Mouse (Mus musculus): ENCODE measurements around the gene Ptprm. TPM values are rescaled to one million over a fixed set of nuclear protein-coding genes. Genes with fewer than 3 reads are reported as not detected.

The Ptprm gene
- polyA plus RNA-seq, 1 experiment from 2014 or later = 19.5 TPM

DNA sequence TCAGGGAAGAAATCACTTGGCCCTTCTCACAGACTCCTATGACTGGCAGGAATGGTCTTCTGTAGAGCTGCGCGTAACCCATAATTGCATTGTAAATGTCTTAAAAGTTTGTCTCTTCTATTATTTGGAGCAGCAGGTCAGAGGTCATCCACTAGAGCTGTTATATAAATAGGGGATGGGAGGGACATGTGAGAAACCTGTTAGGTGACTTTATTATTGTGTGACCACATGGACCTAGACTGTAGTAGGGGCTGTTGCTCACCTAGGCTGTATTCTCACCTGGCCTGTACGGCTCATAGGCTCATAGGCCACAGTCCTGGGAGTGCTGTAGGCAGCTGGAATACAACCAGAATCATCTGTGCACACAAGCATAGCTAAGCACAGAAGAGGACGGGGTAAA, 645.5 kb downstream of the Ptprm start:
- no peak for ATAC-seq (ENCODE audit: insufficient number of reproducible peaks, insufficient read depth, low FRiP score, low read depth)
- Histone ChIP-seq H3K36me3 (ENCODE audit: control insufficient read depth, insufficient read depth, low read length) (no peaks in the 10 kb centered on the region), H3K9me3 (ENCODE audit: control insufficient read depth, low read length) (no peaks in the 10 kb centered on the region), H3K4me2 (ENCODE audit: low read length) (no peak overlapping the region), H3K27me3 (ENCODE audit: control insufficient read depth, insufficient read depth, low read length) (no peaks in the 10 kb centered on the region), H3K4me1 (ENCODE audit: control insufficient read depth in 2 of 2, insufficient read depth in 2 of 2, low read length in 2 of 2) (peaks cover 5 to 7% of the 10 kb centered on the region in 2 experiments; a peak in 2 of 4 replicates), H3K4me3 (ENCODE audit: control insufficient read depth in 1 of 2, insufficient read depth in 1 of 2, low read depth in 1 of 2, low read length in 2 of 2) (no peak overlapping the region), H3K9ac (ENCODE audit: low read length) (no peak overlapping the region), H3K27ac (replicated peaks in 1 of 2; ENCODE audit: control insufficient read depth in 1 of 2, insufficient read depth in 1 of 2, low read depth in 2 of 2, low read length in 2 of 2) (no peak overlapping the region)
- WGBS = 96% methylated on average over 4 of the region's 4 CpGs

DNA sequence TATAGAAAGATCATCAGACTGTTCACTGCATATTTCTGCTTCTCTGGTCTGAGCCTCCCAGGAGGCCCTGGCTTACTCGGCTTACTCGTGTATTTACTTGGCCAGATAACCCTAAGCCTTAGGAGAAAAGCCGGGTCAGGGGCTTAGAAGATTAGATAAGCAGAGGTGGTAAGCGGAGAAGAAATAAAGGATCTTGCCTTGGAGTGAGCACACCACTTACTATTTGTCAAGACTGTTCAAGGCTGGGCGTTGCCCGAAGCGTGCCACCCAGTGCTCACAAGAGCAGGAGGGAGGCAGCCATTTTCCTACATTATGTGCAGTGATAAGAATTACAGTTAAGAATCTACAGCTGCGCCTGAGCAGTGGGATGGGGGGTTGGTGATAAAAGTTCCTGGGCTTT, 646.6 kb downstream of the Ptprm start:
- 12% methylated on average over 8 of the region's 8 CpGs for WGBS
- Histone ChIP-seq H3K9me3 (ENCODE audit: control insufficient read depth, low read length) (no peaks in the 10 kb centered on the region), H3K9ac (ENCODE audit: low read length) (no peak overlapping the region), H3K4me3 (ENCODE audit: control insufficient read depth in 1 of 2, insufficient read depth in 1 of 2, low read depth in 1 of 2, low read length in 2 of 2) (no peak overlapping the region), H3K36me3 (ENCODE audit: control insufficient read depth, insufficient read depth, low read length) (no peaks in the 10 kb centered on the region), H3K27ac (replicated peaks in 1 of 2; ENCODE audit: control insufficient read depth in 1 of 2, insufficient read depth in 1 of 2, low read depth in 2 of 2, low read length in 2 of 2) (no peak overlapping the region), H3K27me3 (ENCODE audit: control insufficient read depth, insufficient read depth, low read length) (no peaks in the 10 kb centered on the region), H3K4me1 (ENCODE audit: control insufficient read depth in 2 of 2, insufficient read depth in 2 of 2, low read length in 2 of 2) (peaks cover 5 to 7% of the 10 kb centered on the region in 2 experiments; a peak in 2 of 4 replicates), H3K4me2 (ENCODE audit: low read length) (no peak overlapping the region)
- ATAC-seq (ENCODE audit: insufficient number of reproducible peaks, insufficient read depth, low FRiP score, low read depth) = no peak

DNA sequence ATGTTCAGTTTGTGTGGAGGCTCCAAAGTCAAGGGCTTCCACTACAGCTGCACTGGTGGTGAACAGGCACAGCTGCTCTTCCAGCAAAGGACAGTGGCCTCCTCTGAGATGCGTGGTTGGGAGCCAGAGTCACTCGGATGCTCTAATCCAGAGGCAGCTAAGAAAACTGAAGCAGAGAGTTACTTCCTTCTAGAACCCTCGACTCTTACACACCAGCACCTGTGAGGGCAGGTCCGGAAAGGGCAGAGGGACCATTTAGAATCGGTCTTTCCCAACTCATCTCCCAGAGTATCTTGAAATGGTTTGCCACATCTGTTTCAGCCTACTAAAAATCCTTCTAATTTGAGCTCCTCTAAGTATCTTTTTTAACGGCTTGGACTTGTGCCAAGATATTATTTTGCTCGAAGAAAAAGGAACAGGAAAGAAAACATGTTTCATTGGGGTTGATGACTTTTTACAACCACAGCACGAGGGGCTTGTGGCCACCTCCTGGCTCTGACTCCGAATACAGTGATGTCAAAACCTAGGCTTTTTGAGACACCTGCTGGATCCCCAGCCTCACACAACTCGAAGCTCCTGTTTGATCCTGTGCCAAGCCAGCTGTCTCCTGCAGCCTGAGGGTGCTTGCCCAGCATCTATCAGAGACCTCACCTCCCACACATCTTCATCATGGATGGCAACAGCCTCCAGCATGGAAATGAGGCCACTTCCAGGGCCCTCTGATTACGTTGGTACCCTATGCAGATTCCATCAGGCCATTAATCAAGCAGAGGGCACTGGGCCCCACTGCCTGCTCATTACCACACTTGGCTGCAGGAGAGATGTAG, 652.7 kb downstream of the Ptprm start:
- WGBS = 71% methylated on average over 11 of the region's 11 CpGs
- Histone ChIP-seq H3K4me1 (ENCODE audit: control insufficient read depth in 2 of 2, insufficient read depth in 2 of 2, low read length in 2 of 2) (no peaks in the 10 kb centered on the region), H3K36me3 (ENCODE audit: control insufficient read depth, insufficient read depth, low read length) (no peaks in the 10 kb centered on the region), H3K9ac (ENCODE audit: low read length) (no peak overlapping the region), H3K4me3 (ENCODE audit: control insufficient read depth in 1 of 2, insufficient read depth in 1 of 2, low read depth in 1 of 2, low read length in 2 of 2) (no peak overlapping the region), H3K27me3 (ENCODE audit: control insufficient read depth, insufficient read depth, low read length) (no peaks in the 10 kb centered on the region), H3K4me2 (ENCODE audit: low read length) (no peak overlapping the region), H3K9me3 (ENCODE audit: control insufficient read depth, low read length) (no peaks in the 10 kb centered on the region), H3K27ac (replicated peaks in 1 of 2; ENCODE audit: control insufficient read depth in 1 of 2, insufficient read depth in 1 of 2, low read depth in 2 of 2, low read length in 2 of 2) (no peak overlapping the region)
- ATAC-seq (ENCODE audit: insufficient number of reproducible peaks, insufficient read depth, low FRiP score, low read depth) = no peak

DNA sequence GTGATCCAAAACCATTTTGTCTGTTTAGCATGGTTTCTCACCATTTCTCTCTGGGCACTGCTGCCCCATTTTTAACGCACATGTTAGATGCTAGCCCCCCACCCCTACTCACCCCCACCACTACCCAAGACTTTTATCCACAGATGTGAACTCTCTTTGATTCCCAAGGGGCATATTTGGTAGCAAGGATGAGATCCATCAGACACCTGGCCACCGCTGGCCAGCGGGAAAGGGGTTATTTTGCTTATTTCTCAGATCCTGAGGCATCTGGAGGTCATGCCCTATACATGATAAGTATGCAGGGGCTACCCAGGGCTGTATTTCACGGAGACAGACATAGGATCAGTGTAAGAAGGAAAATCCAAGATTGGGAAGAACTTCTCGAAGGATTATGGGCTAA, 654.4 kb downstream of the Ptprm start:
- H3K4me2 ChIP-seq (ENCODE audit: low read length) = no peak overlapping the region
- no peaks in the 10 kb centered on the region for H3K9me3 ChIP-seq (ENCODE audit: control insufficient read depth, low read length)
- H3K27ac ChIP-seq (replicated peaks in 1 of 2; ENCODE audit: control insufficient read depth in 1 of 2, insufficient read depth in 1 of 2, low read depth in 2 of 2, low read length in 2 of 2) = no peak overlapping the region
- H3K4me1 ChIP-seq (ENCODE audit: control insufficient read depth in 2 of 2, insufficient read depth in 2 of 2, low read length in 2 of 2) = no peaks in the 10 kb centered on the region; a peak in 1 of 4 replicates
- ATAC-seq (ENCODE audit: insufficient number of reproducible peaks, insufficient read depth, low FRiP score, low read depth) = no peak
- H3K9ac ChIP-seq (ENCODE audit: low read length) = no peak overlapping the region
- no peaks in the 10 kb centered on the region for H3K36me3 ChIP-seq (ENCODE audit: control insufficient read depth, insufficient read depth, low read length)
- no peaks in the 10 kb centered on the region for H3K27me3 ChIP-seq (ENCODE audit: control insufficient read depth, insufficient read depth, low read length)
- no peak overlapping the region for H3K4me3 ChIP-seq (ENCODE audit: control insufficient read depth in 1 of 2, insufficient read depth in 1 of 2, low read depth in 1 of 2, low read length in 2 of 2)
- WGBS = 70% methylated on average over 5 of the region's 5 CpGs

DNA sequence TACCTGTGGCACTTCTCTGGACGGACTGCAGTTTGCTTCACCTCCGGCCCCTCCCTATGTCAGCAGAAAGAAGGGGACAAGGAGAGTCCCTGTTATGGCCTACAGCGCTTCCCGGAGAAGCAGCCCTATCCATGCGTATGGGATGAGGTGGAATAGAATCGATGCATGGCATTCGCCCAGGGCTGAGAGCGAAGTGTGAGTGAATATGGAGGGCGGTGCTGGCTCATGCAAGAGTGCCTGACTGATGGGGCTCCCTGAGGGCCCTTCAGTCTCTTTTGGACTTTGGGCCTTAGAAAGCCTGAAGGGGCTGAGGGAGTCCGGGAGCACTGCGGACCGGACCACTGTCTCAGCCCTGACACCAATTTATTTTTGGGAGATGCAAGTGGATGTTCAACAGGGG, 656.6 kb downstream of the Ptprm start:
- WGBS = 86% methylated on average over 12 of the region's 12 CpGs
- no peak overlapping the region for H3K27ac ChIP-seq (replicated peaks in 1 of 2; ENCODE audit: control insufficient read depth in 1 of 2, insufficient read depth in 1 of 2, low read depth in 2 of 2, low read length in 2 of 2)
- no peak for ATAC-seq (ENCODE audit: insufficient number of reproducible peaks, insufficient read depth, low FRiP score, low read depth)

DNA sequence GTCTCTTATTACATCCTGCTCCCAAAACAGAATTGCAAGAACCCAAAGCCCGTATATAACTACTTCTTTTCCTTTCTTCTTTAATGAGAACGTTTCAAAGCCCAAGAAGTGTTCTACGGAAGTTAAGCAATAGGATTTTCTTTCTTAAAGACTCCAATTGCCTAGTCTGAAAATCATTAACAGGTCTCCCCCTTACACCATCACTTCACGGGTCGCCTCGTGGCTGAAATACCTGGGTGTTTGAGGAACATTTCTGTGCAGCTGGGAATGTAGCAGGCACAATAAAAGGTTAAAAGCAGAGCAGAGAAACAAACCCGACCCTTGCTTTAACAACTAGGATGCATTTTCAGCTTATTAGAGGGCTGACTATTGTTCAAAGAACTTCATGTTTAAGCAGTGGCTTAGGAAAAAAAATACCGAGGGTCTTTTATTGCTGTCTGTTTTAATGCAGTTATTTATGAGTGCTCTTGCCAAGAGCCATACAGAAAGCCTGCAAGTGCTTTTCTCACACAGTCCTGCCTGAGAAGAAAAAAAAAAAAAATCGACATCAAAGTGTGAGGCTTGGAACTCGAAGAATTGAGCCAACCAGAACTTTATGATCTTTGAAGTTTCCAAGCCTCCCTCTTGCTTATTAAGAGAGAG, 657.6 kb downstream of the Ptprm start:
- no peak for ATAC-seq (ENCODE audit: insufficient number of reproducible peaks, insufficient read depth, low FRiP score, low read depth)
- no peaks in the 10 kb centered on the region for H3K36me3 ChIP-seq (ENCODE audit: control insufficient read depth, insufficient read depth, low read length)
- no peak overlapping the region for H3K4me2 ChIP-seq (ENCODE audit: low read length)
- H3K27ac ChIP-seq (replicated peaks in 1 of 2; ENCODE audit: control insufficient read depth in 1 of 2, insufficient read depth in 1 of 2, low read depth in 2 of 2, low read length in 2 of 2) = no peak overlapping the region
- H3K4me1 ChIP-seq (ENCODE audit: control insufficient read depth in 2 of 2, insufficient read depth in 2 of 2, low read length in 2 of 2) = peaks cover 9 to 10% of the 10 kb centered on the region in 2 experiments; a peak in 3 of 4 replicates
- no peak overlapping the region for H3K9ac ChIP-seq (ENCODE audit: low read length)
- no peaks in the 10 kb centered on the region for H3K9me3 ChIP-seq (ENCODE audit: control insufficient read depth, low read length)
- H3K4me3 ChIP-seq (ENCODE audit: control insufficient read depth in 1 of 2, insufficient read depth in 1 of 2, low read depth in 1 of 2, low read length in 2 of 2) = no peak overlapping the region
- 67% methylated on average over 10 of the region's 10 CpGs for WGBS
- H3K27me3 ChIP-seq (ENCODE audit: control insufficient read depth, insufficient read depth, low read length) = no peaks in the 10 kb centered on the region

More for the DNA sequence above, 656.6 kb downstream of the Ptprm start:
- H3K4me2 ChIP-seq (ENCODE audit: low read length) = no peak overlapping the region
- H3K4me1 ChIP-seq (ENCODE audit: control insufficient read depth in 2 of 2, insufficient read depth in 2 of 2, low read length in 2 of 2) = peaks cover 9 to 10% of the 10 kb centered on the region in 2 experiments; a peak in 3 of 4 replicates
- no peak overlapping the region for H3K4me3 ChIP-seq (ENCODE audit: control insufficient read depth in 1 of 2, insufficient read depth in 1 of 2, low read depth in 1 of 2, low read length in 2 of 2)
- no peaks in the 10 kb centered on the region for H3K36me3 ChIP-seq (ENCODE audit: control insufficient read depth, insufficient read depth, low read length)
- no peaks in the 10 kb centered on the region for H3K9me3 ChIP-seq (ENCODE audit: control insufficient read depth, low read length)
- no peak overlapping the region for H3K9ac ChIP-seq (ENCODE audit: low read length)
- no peaks in the 10 kb centered on the region for H3K27me3 ChIP-seq (ENCODE audit: control insufficient read depth, insufficient read depth, low read length)

DNA sequence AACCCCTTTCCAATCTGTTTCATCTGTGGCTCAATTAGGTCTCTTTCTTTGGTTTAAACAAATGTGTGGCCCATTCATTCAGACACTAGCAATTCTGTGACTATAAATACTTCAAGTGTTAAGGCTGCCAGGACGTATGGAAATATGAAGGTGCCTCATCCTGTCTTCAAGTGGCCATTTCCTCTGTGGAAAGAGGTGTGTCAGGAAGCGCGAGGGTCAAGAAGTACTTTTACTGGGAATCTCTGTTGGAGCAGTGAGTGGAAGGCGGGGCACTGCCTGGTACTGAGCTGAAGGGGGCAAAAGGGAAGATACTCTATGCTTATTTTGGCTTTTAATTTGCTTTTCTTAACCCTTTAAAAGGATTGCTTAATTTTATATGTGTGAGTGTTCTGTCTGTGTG, 659.9 kb downstream of the Ptprm start:
- peaks cover 13% of the 10 kb centered on the region for H3K36me3 ChIP-seq (ENCODE audit: control insufficient read depth, insufficient read depth, low read length)
- no peak overlapping the region for H3K27ac ChIP-seq (replicated peaks in 1 of 2; ENCODE audit: control insufficient read depth in 1 of 2, insufficient read depth in 1 of 2, low read depth in 2 of 2, low read length in 2 of 2)
- no peak overlapping the region for H3K4me3 ChIP-seq (ENCODE audit: control insufficient read depth in 1 of 2, insufficient read depth in 1 of 2, low read depth in 1 of 2, low read length in 2 of 2)
- H3K4me2 ChIP-seq (ENCODE audit: low read length) = peak overlapping the region; percentile 27
- no peaks in the 10 kb centered on the region for H3K27me3 ChIP-seq (ENCODE audit: control insufficient read depth, insufficient read depth, low read length)
- 48% methylated on average over 4 of the region's 4 CpGs for WGBS
- ATAC-seq (ENCODE audit: insufficient number of reproducible peaks, insufficient read depth, low FRiP score, low read depth) = no peak; the same call in 1 of the 2 replicates
- no peaks in the 10 kb centered on the region for H3K9me3 ChIP-seq (ENCODE audit: control insufficient read depth, low read length)
- no peak overlapping the region for H3K9ac ChIP-seq (ENCODE audit: low read length)
- H3K4me1 ChIP-seq (ENCODE audit: control insufficient read depth in 2 of 2, insufficient read depth in 2 of 2, low read length in 2 of 2) = peaks cover 9 to 10% of the 10 kb centered on the region in 2 experiments; a peak in 3 of 4 replicates
